Mouse (Mus musculus) cerebellum, adult 11 months (tissue): ENCODE results near the gene Pstpip1.

Source experiments
- DNase-seq: peaks from one replicate; pipeline ENCODE4 v3.0.0; 2022

Gene Pstpip1

GRCm38 (mm10) chr9:56152482-56153007 lies 62.8 kb downstream of the Pstpip1 start:
- DNase-seq = no peak

GRCm38 (mm10) chr9:56154572-56154971 lies 64.8 kb downstream of the Pstpip1 start:
- DNase-seq = no peak

DNA sequence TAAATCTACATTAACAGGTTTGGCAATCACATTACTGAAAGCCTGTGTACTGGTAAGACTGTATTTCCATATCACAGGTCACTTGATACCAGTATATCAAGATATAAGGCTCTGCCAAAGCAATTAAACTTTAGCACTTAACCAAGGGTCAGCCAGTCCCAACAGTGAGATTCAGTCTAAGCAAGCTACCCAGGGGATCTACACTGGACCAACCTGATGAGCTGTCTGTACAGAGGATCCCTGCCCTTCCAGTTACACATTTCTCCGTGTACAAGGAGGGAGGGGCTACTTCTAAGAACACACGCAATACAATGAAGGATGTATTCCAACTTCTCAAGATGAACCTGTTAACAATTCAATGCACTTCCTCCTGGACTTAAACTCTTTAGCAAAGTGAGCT lies 68.3 kb downstream of the Pstpip1 start:
- DNase-seq = no peak

- no peak for DNase-seq
These were observed 69.7 kb downstream of the Pstpip1 start for GRCm38 (mm10) chr9:56159456-56159855.

- peak; percentile 87 for DNase-seq
These were observed 70.8 kb downstream of the Pstpip1 start for GRCm38 (mm10) chr9:56160341-56161141.

DNA sequence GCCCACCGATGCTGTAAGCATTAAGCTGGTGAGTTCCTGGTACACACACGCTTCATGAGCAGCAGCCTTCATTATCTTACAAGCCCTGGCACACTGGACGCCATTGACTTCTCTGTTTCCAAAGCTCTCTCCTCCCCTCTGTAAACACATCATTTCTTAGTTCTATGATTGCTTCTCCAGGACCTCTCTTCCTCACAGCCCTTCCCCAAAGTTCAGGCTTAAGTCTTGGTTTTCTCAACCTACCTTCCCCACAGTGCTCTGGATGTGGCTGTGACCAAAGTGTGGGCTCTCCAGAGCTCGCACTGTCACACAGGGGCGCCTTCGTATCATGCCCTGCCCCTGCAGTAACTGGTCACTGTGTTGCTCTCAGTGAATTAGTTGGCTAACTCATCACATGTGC lies 75.6 kb downstream of the Pstpip1 start, which contains the start of gene Tspan3:
Tspan3 (minus strand) TSS at position 101 of the 400 bp plus-strand sequence.
- DNase-seq = no peak

DNA sequence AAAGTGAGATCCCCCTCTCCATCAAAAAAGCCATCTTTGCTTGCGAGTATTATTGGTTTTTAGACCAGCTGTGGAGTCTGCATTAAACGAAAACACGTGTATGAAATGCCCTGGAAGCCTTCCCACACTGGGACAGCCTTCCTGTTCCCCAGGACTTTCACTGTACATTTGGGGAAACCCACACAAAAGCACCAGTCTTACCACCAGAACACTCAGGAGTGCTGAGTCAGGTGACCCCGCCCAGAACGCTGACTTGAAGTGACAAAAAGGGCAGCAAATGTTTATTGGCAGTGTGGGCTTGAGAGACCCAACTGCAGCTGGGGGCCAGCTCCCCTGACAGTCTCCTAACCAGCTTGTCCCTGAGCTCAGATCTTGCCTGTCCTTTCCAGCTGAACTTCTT lies 76.4 kb downstream of the Pstpip1 start:
- DNase-seq = no peak

DNA sequence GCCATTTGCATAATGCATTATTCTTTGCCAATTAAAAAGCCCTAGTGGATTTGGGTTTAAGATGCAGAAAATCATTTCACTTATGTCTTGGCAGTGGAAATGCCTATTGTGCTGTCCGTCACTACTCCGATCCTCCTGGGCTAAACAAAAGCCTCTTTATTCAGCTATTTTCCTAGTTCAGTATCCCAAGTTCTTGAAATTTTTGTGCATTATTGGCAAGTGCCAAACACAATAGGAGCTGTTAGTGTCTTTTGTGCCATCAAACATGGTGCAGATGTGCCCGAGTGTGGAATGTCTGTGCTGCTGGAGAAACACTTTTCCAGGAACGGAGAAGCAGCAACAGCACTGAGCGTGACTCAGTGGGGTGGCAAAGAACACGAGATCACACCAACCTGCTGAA lies 77.9 kb downstream of the Pstpip1 start:
- no peak for DNase-seq

- DNase-seq = no peak
These were observed 85.6 kb downstream of the Pstpip1 start for GRCm38 (mm10) chr9:56175316-56175715.

DNA sequence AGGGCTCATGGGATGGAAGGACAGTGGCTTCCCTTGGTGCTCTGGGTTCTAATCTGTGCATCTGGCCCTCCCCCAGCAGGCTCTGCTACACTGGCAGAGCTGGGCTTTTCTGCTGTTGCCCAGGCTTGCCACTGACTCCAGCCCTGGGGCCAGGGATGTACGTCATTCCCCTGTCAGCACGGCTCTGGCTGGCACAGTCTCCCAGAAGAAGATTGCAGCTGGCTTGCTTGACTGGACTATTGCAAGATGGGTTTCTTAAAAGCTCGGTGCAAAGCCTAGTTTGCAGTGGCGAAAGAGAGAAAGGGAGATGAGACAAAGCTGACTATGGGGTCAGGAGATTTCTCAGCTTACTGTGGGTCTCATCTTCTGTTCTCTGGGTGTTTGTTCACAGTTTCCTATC lies 87.6 kb downstream of the Pstpip1 start:
- no peak for DNase-seq
